Mouse (Mus musculus) effector memory CD4-positive, alpha-beta T cell, adult 7 months (primary cell): ENCODE results near the gene Zfp248. TPM values are rescaled to one million over a fixed set of nuclear protein-coding genes. Genes with fewer than 3 reads are reported as not detected.

Experiments used
- polyA plus RNA-seq: library from polyadenylated mRNA; unstranded; fragments of 100-300 nt; shearing (Covaris generic); gene quantifications from one replicate; pipeline ENCODE4 v1.2.1, GENCODE M21; 2017

Zfp248 gene
- 1.9 TPM for polyA plus RNA-seq

DNA sequence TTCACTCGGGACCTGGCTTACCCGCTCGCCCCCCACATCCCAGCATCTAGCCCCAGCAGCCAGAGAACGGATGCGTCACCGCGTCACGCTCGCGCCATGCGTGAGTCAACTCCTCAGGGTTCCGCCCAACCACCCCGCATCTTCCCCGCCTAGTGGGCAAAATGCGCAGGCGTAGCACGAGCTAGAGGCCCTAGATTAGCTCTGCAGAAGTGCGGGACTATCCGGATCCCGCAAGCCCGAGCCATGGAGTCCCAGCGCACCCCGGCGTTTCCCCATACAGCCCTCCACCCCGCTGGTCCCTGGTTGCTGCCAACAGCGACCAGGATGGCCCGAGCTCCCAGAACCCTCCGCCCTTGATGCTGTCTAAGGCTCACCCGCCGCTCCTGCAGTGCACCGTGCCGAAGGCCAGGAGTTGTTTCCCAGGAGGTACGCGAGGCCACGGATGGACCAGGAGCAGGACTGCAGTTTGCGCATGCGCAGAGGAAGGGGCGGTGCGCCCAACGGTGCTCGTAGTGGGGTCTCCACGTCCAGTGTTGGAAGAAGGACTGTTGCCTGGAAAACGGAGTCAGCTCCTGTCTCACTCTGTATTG lies at the start of gene Zfp248:
Gene Zfp248, minus strand, starts transcription at position 487 of the 590 bp plus-strand sequence.

DNA sequence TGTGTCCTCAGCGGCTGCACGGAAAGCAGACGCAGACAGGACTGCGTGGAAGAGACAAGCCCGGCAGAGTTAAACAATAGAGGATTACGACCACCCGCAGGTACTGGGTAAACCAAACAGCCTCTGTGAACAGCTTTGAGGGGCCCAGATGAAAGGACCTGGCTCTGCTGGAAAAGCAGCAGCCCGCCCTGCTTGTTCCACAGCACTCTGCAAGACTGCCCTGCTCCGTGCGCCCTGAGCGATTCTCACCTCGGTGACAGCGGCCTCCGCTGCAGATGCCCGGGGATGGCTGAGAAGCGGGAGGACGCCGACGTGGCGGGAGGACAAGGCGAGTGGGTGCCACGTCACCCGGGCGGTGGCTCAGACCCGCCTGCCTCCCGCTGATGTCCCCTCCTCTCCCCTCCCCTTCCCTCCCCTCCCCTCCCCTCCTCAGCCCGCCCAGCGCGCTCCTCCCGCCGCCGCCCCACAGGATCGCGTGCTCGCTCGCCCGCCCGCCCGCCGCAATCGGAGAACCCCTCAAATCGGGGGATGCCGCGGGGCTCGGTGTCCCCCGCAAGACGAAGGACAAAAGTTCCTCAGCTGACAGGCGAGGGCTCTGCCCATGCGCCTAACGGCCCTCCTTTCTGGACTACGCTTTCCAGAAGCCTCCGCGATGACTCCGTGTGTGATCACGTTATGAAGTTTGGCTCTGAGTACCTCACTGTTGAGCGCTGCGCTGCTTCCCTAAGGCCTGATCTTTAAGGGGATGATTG lies 23.8 kb upstream of the Zfp248 start, which contains the start of gene Zfp9:
Gene Zfp9, minus strand, starts transcription at position 364 of the 752 bp plus-strand sequence.

DNA sequence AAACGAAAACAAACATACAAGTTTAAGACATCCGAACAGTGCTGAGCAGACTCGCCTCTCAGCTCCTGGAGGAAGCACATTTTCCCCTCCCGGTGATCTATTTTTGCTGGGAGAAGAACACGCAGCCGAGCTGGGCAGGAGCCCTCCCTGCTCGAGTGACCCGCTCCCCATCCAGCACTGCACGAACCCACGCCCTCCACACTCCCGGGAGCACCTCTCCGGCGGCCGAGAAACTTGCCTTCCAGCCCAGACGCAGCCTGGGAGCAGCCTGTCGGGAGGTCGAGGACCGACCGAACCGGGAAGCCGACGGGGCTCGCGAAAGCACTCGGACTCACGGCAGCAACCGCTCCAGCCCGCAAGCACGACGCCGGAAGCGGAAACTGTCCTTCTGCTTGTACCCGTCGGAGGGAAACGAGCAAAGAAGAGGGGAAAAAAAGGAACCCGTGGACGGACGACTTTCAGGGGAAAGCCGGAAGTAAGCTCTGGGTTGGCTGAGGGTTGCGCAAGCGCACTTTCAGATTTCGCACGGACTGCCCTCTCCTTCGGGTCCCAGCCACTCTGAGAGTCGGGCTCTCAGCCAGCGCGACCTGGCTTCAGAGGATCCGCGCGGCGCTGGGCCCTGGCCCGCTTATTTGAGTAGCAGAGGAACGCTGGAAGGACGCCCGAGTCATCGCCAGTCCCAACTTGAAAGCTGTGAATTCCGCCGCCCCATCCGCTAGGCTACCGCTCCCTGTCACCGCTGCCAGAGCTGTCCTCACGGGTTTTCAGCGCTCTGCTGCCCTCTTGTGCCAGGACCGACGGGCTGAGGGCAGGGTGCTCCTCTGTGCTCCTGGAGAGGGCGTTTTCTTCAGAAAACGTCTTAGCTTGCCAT lies 36.0 kb downstream of the Zfp248 start, which contains the start of gene Bms1:
Gene Bms1, minus strand, starts transcription at position 425 of the 871 bp plus-strand sequence.

Other genes with a start within 250 kb of the Zfp248 start
- gene Bms1, start 36.1 kb downstream of the Zfp248 start, polyA plus RNA-seq = 47.6 TPM
- 0.39 TPM for gene Zfp9, start 23.8 kb upstream of the Zfp248 start, polyA plus RNA-seq
- 10.5 TPM for gene Ankrd26, start 106.7 kb upstream of the Zfp248 start, polyA plus RNA-seq